Mouse (Mus musculus) stomach, embryonic 16.5 days (tissue): ENCODE measurements at regions not wholly inside any gene's neighbourhood (a gene's known extent, or its start where the extent isn't known, plus 50 kb on each side); places are given as distances from the start of the nearest gene placed in this dataset.
A peak's percentile ranks its signal among the peaks of the same experiment; 100 is the strongest.

ENCODE experiments used
- ATAC-seq: fragments of 200-750 bp; cut with Nextera tagmentation; 2 replicates; pipeline ENCODE4 v1.8.0; 2017; ENCODE audit warnings: moderate number of reproducible peaks, moderate TSS enrichment; ENCODE audit not compliant: insufficient read depth, low FRiP score
- H3K27ac ChIP-seq: fragments of 300-500 bp; sonication (generic); 2 replicates; pipeline ENCODE4 v1.5.1; 2014; ENCODE audit warnings: low read length
- H3K27me3 ChIP-seq: fragments of 300-500 bp; sonication (generic); 2 replicates; pipeline ENCODE4 v1.6.1; 2014; ENCODE audit warnings: low read length, control low read depth, mixed read lengths; ENCODE audit not compliant: control insufficient read depth, insufficient read depth
- H3K36me3 ChIP-seq: fragments of 300-500 bp; sonication (generic); 2 replicates; pipeline ENCODE4 v1.6.1; 2014; ENCODE audit warnings: low read length; ENCODE audit not compliant: control insufficient read depth, insufficient read depth
- H3K4me1 ChIP-seq: fragments of 300-500 bp; sonication (generic); 2 replicates; pipeline ENCODE4 v1.6.1; 2014; ENCODE audit warnings: low read length, control low read depth, mixed read lengths; ENCODE audit not compliant: control insufficient read depth, insufficient read depth
- H3K4me2 ChIP-seq: fragments of 300-500 bp; sonication (generic); 2 replicates; pipeline ENCODE4 v1.6.1; 2014; ENCODE audit warnings: low read depth, low read length, mixed read lengths
- H3K4me3 ChIP-seq: fragments of 300-500 bp; sonication (generic); replicated peaks from 2 replicates; pipeline ENCODE4 v1.5.1; 2014; ENCODE audit warnings: mild to moderate bottlenecking, low read length
- H3K9ac ChIP-seq: fragments of 300-500 bp; sonication (generic); 2 replicates; pipeline ENCODE4 v1.6.1; 2014; ENCODE audit warnings: low read length
- H3K9me3 ChIP-seq: fragments of 300-500 bp; sonication (generic); replicated peaks from 2 replicates; pipeline ENCODE4 v1.6.1; 2016; ENCODE audit warnings: low read length, control low read depth; ENCODE audit not compliant: control insufficient read depth
- WGBS: fragments of 180-500 bp; shearing (Covaris S2); extraction: QIAGEN DNeasy Blood & Tissue Kit; methylation state at CpG from one replicate; pipeline ENCODE4 v1.1.7; 2014; 5-methylcytosine and 5-hydroxymethylcytosine counted together

- Histone ChIP-seq H3K9ac (no peak overlapping the region), H3K9me3 (no peaks in the 10 kb centered on the region), H3K36me3 (no peaks in the 10 kb centered on the region), H3K4me1 (peaks cover 7% of the 10 kb centered on the region; the same call in 1 of the 2 replicates), H3K27me3 (no peaks in the 10 kb centered on the region), H3K4me3 (no peak overlapping the region), H3K27ac (peak overlapping the region; percentile 19; the same call in 1 of the 2 replicates), H3K4me2 (no peak overlapping the region)
- no peak for ATAC-seq
- 20% methylated on average over 5 of the region's 5 CpGs for WGBS
These were observed 338.4 kb downstream of the Rnd3 start for GRCm38 (mm10) chr2:50810336-50811066.

- Histone ChIP-seq H3K4me2 (no peak overlapping the region), H3K36me3 (no peaks in the 10 kb centered on the region), H3K4me1 (peaks cover 7% of the 10 kb centered on the region; the same call in 1 of the 2 replicates), H3K27me3 (no peaks in the 10 kb centered on the region), H3K9ac (no peak overlapping the region), H3K4me3 (no peak overlapping the region), H3K9me3 (no peaks in the 10 kb centered on the region), H3K27ac (no peak overlapping the region)
- no peak for ATAC-seq
- 67% methylated on average over 3 of the region's 3 CpGs for WGBS
These were observed 339.1 kb downstream of the Rnd3 start for GRCm38 (mm10) chr2:50809823-50810222.

GRCm38 (mm10) chr2:50807162-50807960 lies 341.6 kb downstream of the Rnd3 start:
- H3K9ac ChIP-seq: no peak overlapping the region
- no peak for ATAC-seq
- peaks cover 7% of the 10 kb centered on the region; the same call in 1 of the 2 replicates for H3K4me1 ChIP-seq
- no peak overlapping the region for H3K4me2 ChIP-seq
- WGBS: 84% methylated on average over 6 of the region's 6 CpGs
- H3K4me3 ChIP-seq: no peak overlapping the region
- no peak overlapping the region for H3K27ac ChIP-seq
- H3K27me3 ChIP-seq: no peaks in the 10 kb centered on the region
- no peaks in the 10 kb centered on the region for H3K9me3 ChIP-seq
- H3K36me3 ChIP-seq: no peaks in the 10 kb centered on the region

DNA sequence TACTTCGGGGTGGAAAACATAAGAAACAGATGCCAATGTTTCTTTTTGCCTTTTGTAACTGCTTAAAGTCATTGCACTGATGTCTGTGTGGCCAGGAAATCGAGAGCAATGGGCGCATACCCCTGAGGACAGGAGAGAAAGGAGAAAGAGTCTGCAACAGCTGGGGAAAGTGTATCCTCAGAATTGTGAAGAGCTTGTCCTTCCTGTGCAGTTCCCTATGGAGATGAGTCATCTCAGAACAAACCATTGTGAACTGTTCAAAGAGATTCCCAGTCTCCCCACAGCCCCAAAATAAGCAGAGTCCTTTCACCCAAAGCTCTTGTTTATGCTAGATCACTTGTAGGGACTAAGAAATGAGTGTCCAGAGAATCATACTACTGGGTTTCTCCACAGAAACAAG lies 343.3 kb downstream of the Rnd3 start:
- H3K9ac ChIP-seq: no peak overlapping the region
- H3K4me2 ChIP-seq: no peak overlapping the region
- H3K27ac ChIP-seq: no peak overlapping the region
- H3K27me3 ChIP-seq: no peaks in the 10 kb centered on the region
- no peaks in the 10 kb centered on the region for H3K9me3 ChIP-seq
- 79% methylated on average over 3 of the region's 3 CpGs for WGBS
- peaks cover 4% of the 10 kb centered on the region; the same call in 1 of the 2 replicates for H3K4me1 ChIP-seq
- ATAC-seq: no peak
- H3K4me3 ChIP-seq: no peak overlapping the region
- no peaks in the 10 kb centered on the region for H3K36me3 ChIP-seq

GRCm38 (mm10) chr2:50796087-50796486 lies 352.8 kb downstream of the Rnd3 start:
- Histone ChIP-seq H3K27me3 (no peaks in the 10 kb centered on the region), H3K36me3 (no peaks in the 10 kb centered on the region), H3K4me3 (no peak overlapping the region), H3K4me2 (no peak overlapping the region), H3K9ac (no peak overlapping the region), H3K9me3 (no peaks in the 10 kb centered on the region; the same call in 1 of the 2 replicates), H3K27ac (no peak overlapping the region), H3K4me1 (no peaks in the 10 kb centered on the region)
- 73% methylated on average over 3 of the region's 3 CpGs for WGBS
- ATAC-seq: no peak

DNA sequence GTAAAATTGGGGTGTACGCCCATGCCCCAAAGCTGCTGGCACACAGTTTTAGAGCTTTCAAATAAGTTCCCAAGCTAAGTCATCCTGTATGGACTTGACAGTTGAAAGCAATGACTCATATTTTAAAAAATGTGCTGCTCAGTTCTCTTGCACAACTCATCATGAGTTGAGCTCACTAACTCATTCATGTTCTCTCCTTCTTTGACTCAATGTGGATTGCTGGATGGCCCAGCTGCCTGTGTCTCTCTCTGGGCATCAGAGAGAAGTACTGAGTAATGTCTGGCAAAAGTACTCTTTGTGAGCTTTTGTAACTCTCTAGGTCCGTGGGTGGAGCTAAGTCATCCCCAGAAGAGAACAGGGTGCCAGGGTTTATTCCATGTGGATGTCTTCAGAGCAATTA lies 355.3 kb downstream of the Rnd3 start:
- H3K27ac ChIP-seq: no peak overlapping the region; the same call in 1 of the 2 replicates
- no peaks in the 10 kb centered on the region; the same call in 1 of the 2 replicates for H3K9me3 ChIP-seq
- H3K9ac ChIP-seq: no peak overlapping the region
- H3K36me3 ChIP-seq: no peaks in the 10 kb centered on the region
- ATAC-seq: no peak
- H3K4me2 ChIP-seq: no peak overlapping the region
- 81% methylated on average over 2 of the region's 2 CpGs for WGBS
- H3K27me3 ChIP-seq: no peaks in the 10 kb centered on the region
- H3K4me3 ChIP-seq: no peak overlapping the region
- no peaks in the 10 kb centered on the region for H3K4me1 ChIP-seq

DNA sequence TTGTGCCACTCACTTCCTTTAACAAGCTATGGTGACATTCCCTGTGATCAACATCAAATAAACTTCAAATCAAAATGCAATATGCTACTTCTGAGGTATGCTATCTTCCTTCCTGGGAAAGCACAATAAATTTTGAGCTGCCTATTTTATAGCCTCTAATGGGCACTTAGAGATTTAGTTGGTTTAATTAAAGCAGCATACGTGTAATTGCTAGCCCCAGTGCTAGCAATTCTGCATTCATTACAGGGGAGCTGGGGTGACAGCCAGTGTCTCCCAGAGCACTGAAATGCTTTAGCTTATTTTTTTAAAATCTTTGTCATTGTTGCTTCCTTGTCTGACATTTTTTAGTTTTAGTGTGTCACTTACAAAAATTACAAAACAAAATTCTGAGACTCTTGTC lies 355.8 kb downstream of the Rnd3 start:
- Histone ChIP-seq H3K27me3 (no peaks in the 10 kb centered on the region), H3K9me3 (no peaks in the 10 kb centered on the region; the same call in 1 of the 2 replicates), H3K36me3 (no peaks in the 10 kb centered on the region), H3K4me2 (no peak overlapping the region), H3K4me3 (no peak overlapping the region), H3K27ac (no peak overlapping the region), H3K4me1 (no peaks in the 10 kb centered on the region), H3K9ac (no peak overlapping the region)
- WGBS: 89% methylated on average over 1 of the region's 1 CpGs
- no peak for ATAC-seq

GRCm38 (mm10) chr2:50789051-50789651 lies 359.8 kb downstream of the Rnd3 start:
- WGBS: 60% methylated on average over 4 of the region's 4 CpGs
- Histone ChIP-seq H3K4me3 (no peak overlapping the region), H3K4me2 (no peak overlapping the region; the same call in 1 of the 2 replicates), H3K36me3 (no peaks in the 10 kb centered on the region), H3K9ac (no peak overlapping the region), H3K4me1 (no peaks in the 10 kb centered on the region), H3K9me3 (no peaks in the 10 kb centered on the region; the same call in 1 of the 2 replicates), H3K27me3 (no peaks in the 10 kb centered on the region), H3K27ac (peak overlapping the region; percentile 14; the same call in 1 of the 2 replicates)
- no peak for ATAC-seq

GRCm38 (mm10) chr2:50772101-50772500 lies 376.8 kb downstream of the Rnd3 start:
- Histone ChIP-seq H3K36me3 (no peaks in the 10 kb centered on the region), H3K9ac (no peak overlapping the region), H3K4me3 (no peak overlapping the region), H3K9me3 (no peaks in the 10 kb centered on the region), H3K27me3 (no peaks in the 10 kb centered on the region), H3K4me1 (no peaks in the 10 kb centered on the region), H3K4me2 (no peak overlapping the region), H3K27ac (no peak overlapping the region)
- WGBS: 75% methylated on average over 8 of the region's 8 CpGs
- no peak for ATAC-seq
